Mouse (Mus musculus): ENCODE measurements around the gene Zfr. TPM values are rescaled to one million over a fixed set of nuclear protein-coding genes. Genes with fewer than 3 reads are reported as not detected.
"Not testable (repeated sequence)": the region's sequence is repeated elsewhere in the genome, so short reads cannot be mapped to it uniquely, and the experiment has no call there.

Zfr gene
- polyA plus RNA-seq, 1 experiment from 2014 or later, result 135 TPM

- WGBS, result 94% methylated on average over 6 of the region's 6 CpGs
- H3K9me3 ChIP-seq (replicated peaks), result no peaks in the 10 kb centered on the region
- H3K27me3 ChIP-seq (ENCODE audit: low read depth, poor library complexity, severe bottlenecking), result no peaks in the 10 kb centered on the region
- H3K4me3 ChIP-seq, result no peak overlapping the region
- H3K36me3 ChIP-seq, result peaks cover 94% of the 10 kb centered on the region
- no peaks in the 10 kb centered on the region for H3K4me1 ChIP-seq
- DNase-seq (ENCODE audit: low spot score), result no peak
- no peak overlapping the region for H3K27ac ChIP-seq (replicated peaks)
Observed at GRCm38 (mm10) chr15:12149501-12149900, 31.9 kb downstream of the Zfr start.

GRCm38 (mm10) chr15:12153747-12154146 lies 36.1 kb downstream of the Zfr start:
- Histone ChIP-seq H3K4me3 (no peak overlapping the region), H3K4me1 (no peaks in the 10 kb centered on the region), H3K27me3 (ENCODE audit: low read depth, poor library complexity, severe bottlenecking) (no peaks in the 10 kb centered on the region), H3K36me3 (peaks cover 99% of the 10 kb centered on the region), H3K9me3 (replicated peaks) (no peaks in the 10 kb centered on the region), H3K27ac (replicated peaks) (no peak overlapping the region)
- WGBS, result 97% methylated on average over 3 of the region's 3 CpGs
- no peak for DNase-seq (ENCODE audit: low spot score)

GRCm38 (mm10) chr15:12178126-12178525 lies 60.5 kb downstream of the Zfr start:
- H3K4me3 ChIP-seq, result no peak overlapping the region
- no peaks in the 10 kb centered on the region for H3K9me3 ChIP-seq (replicated peaks)
- H3K27ac ChIP-seq (replicated peaks), result no peak overlapping the region
- no peaks in the 10 kb centered on the region for H3K27me3 ChIP-seq (ENCODE audit: low read depth, poor library complexity, severe bottlenecking)
- DNase-seq (ENCODE audit: low spot score), result no peak
- peaks cover 95% of the 10 kb centered on the region for H3K36me3 ChIP-seq
- 96% methylated on average over 5 of the region's 5 CpGs for WGBS
- no peaks in the 10 kb centered on the region for H3K4me1 ChIP-seq

- H3K27me3 ChIP-seq (ENCODE audit: low read depth, poor library complexity, severe bottlenecking); DNase-seq (ENCODE audit: low spot score); H3K27ac ChIP-seq (replicated peaks); H3K4me1 ChIP-seq; H3K4me3 ChIP-seq; H3K9me3 ChIP-seq (replicated peaks): not testable (repeated sequence)
- peaks cover 95% of the 10 kb centered on the region for H3K36me3 ChIP-seq
- 94% methylated on average over 13 of the region's 13 CpGs for WGBS
Observed at GRCm38 (mm10) chr15:12181181-12181805, 63.7 kb downstream of the Zfr start.

- no peak overlapping the region for H3K4me3 ChIP-seq
- no peaks in the 10 kb centered on the region for H3K9me3 ChIP-seq (replicated peaks)
- H3K27me3 ChIP-seq (ENCODE audit: low read depth, poor library complexity, severe bottlenecking), result no peaks in the 10 kb centered on the region
- 80% methylated on average over 25 of the region's 25 CpGs for WGBS
- H3K4me1 ChIP-seq, result peaks cover 8% of the 10 kb centered on the region; the same call in 1 of the 2 replicates
- H3K27ac ChIP-seq (replicated peaks), result no peak overlapping the region
- DNase-seq (ENCODE audit: low spot score), result no peak
- peaks cover 17% of the 10 kb centered on the region for H3K36me3 ChIP-seq
Observed at GRCm38 (mm10) chr15:12193880-12194816, 76.5 kb downstream of the Zfr start.

GRCm38 (mm10) chr15:12194817-12195735 lies 77.4 kb downstream of the Zfr start:
- Histone ChIP-seq H3K27me3 (ENCODE audit: low read depth, poor library complexity, severe bottlenecking) (no peaks in the 10 kb centered on the region), H3K4me1 (peaks cover 8% of the 10 kb centered on the region; the same call in 1 of the 2 replicates), H3K9me3 (replicated peaks) (no peaks in the 10 kb centered on the region), H3K36me3 (peaks cover 13% of the 10 kb centered on the region), H3K4me3 (no peak overlapping the region), H3K27ac (replicated peaks) (no peak overlapping the region)
- no peak for DNase-seq (ENCODE audit: low spot score)
- 79% methylated on average over 20 of the region's 20 CpGs for WGBS

- Histone ChIP-seq H3K9me3 (replicated peaks) (no peaks in the 10 kb centered on the region), H3K4me1 (peaks cover 8% of the 10 kb centered on the region; the same call in 1 of the 2 replicates), H3K36me3 (peaks cover 4% of the 10 kb centered on the region; the same call in 1 of the 2 replicates), H3K4me3 (no peak overlapping the region), H3K27ac (replicated peaks) (peak overlapping the region; percentile 29; the same call in 1 of the 2 replicates), H3K27me3 (ENCODE audit: low read depth, poor library complexity, severe bottlenecking) (no peaks in the 10 kb centered on the region)
- 83% methylated on average over 6 of the region's 6 CpGs for WGBS
- no peak for DNase-seq (ENCODE audit: low spot score)
Observed at GRCm38 (mm10) chr15:12195966-12196365, 78.3 kb downstream of the Zfr start.

- WGBS, result 43% methylated on average over 22 of the region's 22 CpGs
- peak overlapping the region; percentile 29 for H3K27ac ChIP-seq (replicated peaks)
- H3K9me3 ChIP-seq (replicated peaks), result no peaks in the 10 kb centered on the region
- peaks cover 8% of the 10 kb centered on the region; the same call in 1 of the 2 replicates for H3K4me1 ChIP-seq
- H3K4me3 ChIP-seq, result no peak overlapping the region
- no peaks in the 10 kb centered on the region for H3K27me3 ChIP-seq (ENCODE audit: low read depth, poor library complexity, severe bottlenecking)
- DNase-seq (ENCODE audit: low spot score), result peak; percentile 76
- 0 out of 2 replicates have a peak, but pooled peaks cover 4% of the 10 kb centered on the region for H3K36me3 ChIP-seq
Observed at GRCm38 (mm10) chr15:12196410-12197191, 79.0 kb downstream of the Zfr start.

GRCm38 (mm10) chr15:12197361-12197760 lies 79.7 kb downstream of the Zfr start:
- no peak for DNase-seq (ENCODE audit: low spot score)
- Histone ChIP-seq H3K4me3 (no peak overlapping the region), H3K27me3 (ENCODE audit: low read depth, poor library complexity, severe bottlenecking) (no peaks in the 10 kb centered on the region), H3K36me3 (0 out of 2 replicates have a peak, but pooled peaks cover 4% of the 10 kb centered on the region), H3K9me3 (replicated peaks) (no peaks in the 10 kb centered on the region), H3K4me1 (peaks cover 12% of the 10 kb centered on the region; the same call in 1 of the 2 replicates), H3K27ac (replicated peaks) (peak overlapping the region; percentile 29)
- WGBS, result 88% methylated on average over 6 of the region's 6 CpGs

- no peak for DNase-seq (ENCODE audit: low spot score)
- WGBS, result 91% methylated on average over 7 of the region's 7 CpGs
- Histone ChIP-seq H3K4me3 (no peak overlapping the region), H3K27ac (replicated peaks) (no peak overlapping the region), H3K27me3 (ENCODE audit: low read depth, poor library complexity, severe bottlenecking) (no peaks in the 10 kb centered on the region), H3K9me3 (replicated peaks) (no peaks in the 10 kb centered on the region), H3K36me3 (no peaks in the 10 kb centered on the region), H3K4me1 (peaks cover 22% of the 10 kb centered on the region)
Observed at GRCm38 (mm10) chr15:12200021-12200420, 82.4 kb downstream of the Zfr start.

- peaks cover 34% of the 10 kb centered on the region for H3K4me1 ChIP-seq
- H3K36me3 ChIP-seq, result no peaks in the 10 kb centered on the region
- no peak overlapping the region for H3K27ac ChIP-seq (replicated peaks)
- no peak for DNase-seq (ENCODE audit: low spot score)
- H3K4me3 ChIP-seq, result no peak overlapping the region
- H3K9me3 ChIP-seq (replicated peaks), result no peaks in the 10 kb centered on the region
- 0 out of 2 replicates have a peak, but pooled peaks cover 3% of the 10 kb centered on the region for H3K27me3 ChIP-seq (ENCODE audit: low read depth, poor library complexity, severe bottlenecking)
Observed at GRCm38 (mm10) chr15:12201856-12202255, 84.2 kb downstream of the Zfr start.
